Mouse (Mus musculus) C2C12 (cell line): ENCODE measurements around the gene Phyh. TPM values are rescaled to one million over a fixed set of nuclear protein-coding genes. Genes with fewer than 3 reads are reported as not detected.

Experiments
- H3K27me3 ChIP-seq: one replicate; pipeline ENCODE4 v1.6.1; 2011; ENCODE audit not compliant: control insufficient read depth, insufficient read depth, insufficient read length
- H3K36me3 ChIP-seq: one replicate; pipeline ENCODE4 v1.6.1; 2011; ENCODE audit not compliant: control insufficient read depth, insufficient read depth
- H3K4me3 ChIP-seq: one replicate; pipeline ENCODE4 v1.5.1; 2011; ENCODE audit warnings: mild to moderate bottlenecking, control low read depth; ENCODE audit not compliant: poor library complexity, insufficient read depth, severe bottlenecking
- H3K79me2 ChIP-seq: one replicate; pipeline ENCODE4 v1.6.1; 2011; ENCODE audit not compliant: control insufficient read depth, insufficient read depth
- H3K79me3 ChIP-seq: one replicate; pipeline ENCODE4 v1.6.1; 2011; ENCODE audit warnings: low read depth, control low read depth
- H3ac ChIP-seq: one replicate; pipeline ENCODE3; 2011; ENCODE audit warnings: low read depth; ENCODE audit not compliant: control insufficient read depth, insufficient read length
- CEBPB ChIP-seq: IDR thresholded peaks from one replicate; pipeline ENCODE4 v1.6.1; 2011; ENCODE audit warnings: low read depth, mild to moderate bottlenecking, control low read depth, moderate library complexity
- CTCF ChIP-seq: IDR thresholded peaks from one replicate; pipeline ENCODE4 v1.5.1; 2011; ENCODE audit not compliant: control insufficient read depth, insufficient read depth, insufficient read length
- FOSL1 ChIP-seq: IDR thresholded peaks from one replicate; pipeline ENCODE4 v1.8.0; 2011; ENCODE audit warnings: mild to moderate bottlenecking, low read length; ENCODE audit not compliant: poor library complexity, insufficient read depth, severe bottlenecking
- MAX ChIP-seq: IDR thresholded peaks from one replicate; pipeline ENCODE4 v1.6.1; 2011; ENCODE audit warnings: mild to moderate bottlenecking, control low read depth
- MYOD1 ChIP-seq: IDR thresholded peaks from one replicate; pipeline ENCODE4 v1.6.1; 2011; ENCODE audit warnings: low read depth; ENCODE audit not compliant: control insufficient read depth, insufficient read length
- MYOG ChIP-seq: IDR thresholded peaks from one replicate; pipeline ENCODE4 v1.6.1; 2011; ENCODE audit not compliant: control insufficient read depth, insufficient read length; ENCODE audit errors: extremely low read depth
- USF1 ChIP-seq: IDR thresholded peaks from one replicate; pipeline ENCODE4 v1.6.1; 2011; ENCODE audit warnings: low read depth, mild to moderate bottlenecking, control low read depth, moderate library complexity
- long read RNA-seq, 2 experiments: library from polyadenylated mRNA; unstranded; transcript quantifications; one replicate each; pipeline ENCODE4 v2.0.0; 2019 to 2020
- polyA plus RNA-seq: library from polyadenylated mRNA; unstranded; fragments of >200 nt; fragmentation: generic; extraction: Trizol; gene quantifications from one replicate; pipeline ENCODE4 v1.2.1, GENCODE M21; 2012; ENCODE audit warnings: missing spikeins

The Phyh gene
- 5.9 TPM for polyA plus RNA-seq
- long read RNA-seq, experiment 1, transcript Phyh-201 (9 exons, 1,438 nt) = major isoform, 11 of 17 reads
- long read RNA-seq, experiment 1, partial matches to known transcripts = 3 of 17 reads
- long read RNA-seq, experiment 1, other reads (novel, unspliced or antisense) = 2 of 17 reads
- long read RNA-seq, experiment 2, transcript Phyh-201 (9 exons, 1,438 nt) = major isoform, 24 of 24 reads
- long read RNA-seq, experiment 2, partial matches to known transcripts = 0 of 24 reads
- long read RNA-seq, experiment 2, other reads (novel, unspliced or antisense) = 0 of 24 reads

GRCm38 (mm10) chr2:4918860-4919739 lies at the start of gene Phyh:
Gene Phyh (plus strand): TSS chr2:4919019.
- no peaks in the 10 kb centered on the region for H3K27me3 ChIP-seq
- H3K4me3 ChIP-seq = peak within 1 kb of the TSS; percentile 48
- peak within 1 kb of the TSS; percentile 57 for H3ac ChIP-seq
- no peaks in the 10 kb centered on the region for H3K79me3 ChIP-seq
- TF ChIP-seq MAX (no peak), CTCF (peak; percentile 11)
- H3K79me2 ChIP-seq = no peaks in the 10 kb centered on the region
- no peaks in the 10 kb centered on the region for H3K36me3 ChIP-seq

GRCm38 (mm10) chr2:4872740-4873139 lies 46.1 kb upstream of the Phyh start:
- no peak overlapping the region for H3K4me3 ChIP-seq
- TF ChIP-seq MYOG (no peak), CTCF (no peak), USF1 (no peak), MYOD1 (no peak), FOSL1 (no peak), MAX (no peak), CEBPB (no peak)
- H3K79me2 ChIP-seq = no peaks in the 10 kb centered on the region
- no peak overlapping the region for H3ac ChIP-seq
- no peaks in the 10 kb centered on the region for H3K79me3 ChIP-seq
- peaks cover 41% of the 10 kb centered on the region for H3K27me3 ChIP-seq
- H3K36me3 ChIP-seq = no peaks in the 10 kb centered on the region

- H3K79me2 ChIP-seq = no peaks in the 10 kb centered on the region
- H3K27me3 ChIP-seq = peaks cover 36% of the 10 kb centered on the region
- no peak overlapping the region for H3K4me3 ChIP-seq
- TF ChIP-seq MYOG (no peak), CEBPB (no peak)
- no peaks in the 10 kb centered on the region for H3K79me3 ChIP-seq
- H3ac ChIP-seq = no peak overlapping the region
- H3K36me3 ChIP-seq = no peaks in the 10 kb centered on the region
Measured at GRCm38 (mm10) chr2:4873331-4873730, 45.5 kb upstream of the Phyh start.

GRCm38 (mm10) chr2:4875090-4875489 lies 43.7 kb upstream of the Phyh start:
- no peaks in the 10 kb centered on the region for H3K79me2 ChIP-seq
- H3K79me3 ChIP-seq = no peaks in the 10 kb centered on the region
- H3ac ChIP-seq = no peak overlapping the region
- H3K27me3 ChIP-seq = peaks cover 36% of the 10 kb centered on the region
- no peak for TF ChIP-seq MAX
- no peak for TF ChIP-seq MYOD1
- TF ChIP-seq CEBPB = no peak
- no peak for TF ChIP-seq MYOG
- no peak for TF ChIP-seq FOSL1
- no peak for TF ChIP-seq CTCF
- no peak for TF ChIP-seq USF1
- no peaks in the 10 kb centered on the region for H3K36me3 ChIP-seq
- H3K4me3 ChIP-seq = no peak overlapping the region

GRCm38 (mm10) chr2:4876131-4876530 lies 42.7 kb upstream of the Phyh start:
- H3K79me3 ChIP-seq = no peaks in the 10 kb centered on the region
- peaks cover 28% of the 10 kb centered on the region for H3K27me3 ChIP-seq
- no peaks in the 10 kb centered on the region for H3K79me2 ChIP-seq
- no peak overlapping the region for H3K4me3 ChIP-seq
- no peaks in the 10 kb centered on the region for H3K36me3 ChIP-seq
- no peak overlapping the region for H3ac ChIP-seq
- no peak for TF ChIP-seq FOSL1
- no peak for TF ChIP-seq CTCF
- no peak for TF ChIP-seq USF1
- TF ChIP-seq MYOG = no peak

GRCm38 (mm10) chr2:4880737-4881349 lies 38.0 kb upstream of the Phyh start:
- Histone ChIP-seq H3K4me3 (peak overlapping the region; percentile 85), H3ac (peak overlapping the region; percentile 56), H3K27me3 (peaks cover under 1% of the 10 kb centered on the region), H3K36me3 (peaks cover 19% of the 10 kb centered on the region), H3K79me2 (peaks cover 40% of the 10 kb centered on the region), H3K79me3 (peaks cover 31% of the 10 kb centered on the region)
- TF ChIP-seq MYOG (no peak), CEBPB (no peak), MYOD1 (no peak), FOSL1 (no peak), CTCF (no peak), USF1 (no peak), MAX (no peak)
